Mouse (Mus musculus): ENCODE data around the gene Zfhx3.

Gene Zfhx3

DNA sequence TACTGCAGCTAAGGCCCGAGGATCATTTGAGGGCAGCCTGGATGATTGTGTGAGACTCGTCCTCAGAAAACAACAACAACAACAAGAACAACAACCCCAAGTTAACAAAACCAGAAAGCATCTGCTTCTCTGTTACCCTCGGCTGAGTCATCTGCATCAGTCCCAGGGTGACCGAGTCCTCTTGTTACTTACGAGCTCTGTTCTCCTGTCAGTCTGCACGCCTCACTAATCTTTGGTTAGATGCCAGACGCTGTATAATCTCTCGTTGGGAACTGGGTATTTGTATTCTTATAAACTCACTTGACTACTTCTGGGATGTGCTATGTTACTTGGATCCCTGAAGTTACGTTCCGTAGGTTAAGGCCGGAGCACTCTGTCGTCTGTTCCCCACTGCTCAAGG lies 1023.6 kb downstream of the Zfhx3 start:
- DNase-seq (ENCODE audit: low read depth in 2 of 2, low spot score in 2 of 2) = no peak

GRCm38 (mm10) chr8:108973639-108974325 lies 1031.3 kb downstream of the Zfhx3 start:
- no peak for DNase-seq (ENCODE audit: low read depth in 2 of 2, low spot score in 2 of 2)

- no peak for DNase-seq (ENCODE audit: low read depth in 2 of 2, low spot score in 2 of 2)
Observed at GRCm38 (mm10) chr8:108977693-108978361, 1035.4 kb downstream of the Zfhx3 start.

DNA sequence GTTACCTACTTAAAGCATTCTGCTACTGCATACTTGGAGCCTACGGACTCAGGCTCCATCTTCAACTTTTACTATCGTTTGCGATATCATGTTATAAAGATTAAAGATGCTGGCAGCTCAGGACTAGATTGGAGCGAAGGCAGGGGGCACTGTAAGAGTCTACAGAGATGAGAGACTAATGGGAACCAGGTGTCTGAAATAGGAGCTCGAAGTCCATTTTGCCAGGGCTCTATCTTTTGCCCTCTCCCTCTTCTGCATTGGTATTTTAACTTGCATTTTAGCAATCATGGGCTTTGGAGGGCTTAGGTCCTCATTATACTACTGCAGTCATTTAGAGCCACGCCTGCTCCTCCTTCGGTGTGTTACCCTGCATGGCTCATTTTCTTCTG lies 1035.9 kb downstream of the Zfhx3 start:
- DNase-seq (ENCODE audit: low read depth in 2 of 2, low spot score in 2 of 2) = no peak

GRCm38 (mm10) chr8:108984904-108985303 lies 1042.5 kb downstream of the Zfhx3 start:
- no peak for DNase-seq (ENCODE audit: low read depth in 2 of 2, low spot score in 2 of 2)

DNA sequence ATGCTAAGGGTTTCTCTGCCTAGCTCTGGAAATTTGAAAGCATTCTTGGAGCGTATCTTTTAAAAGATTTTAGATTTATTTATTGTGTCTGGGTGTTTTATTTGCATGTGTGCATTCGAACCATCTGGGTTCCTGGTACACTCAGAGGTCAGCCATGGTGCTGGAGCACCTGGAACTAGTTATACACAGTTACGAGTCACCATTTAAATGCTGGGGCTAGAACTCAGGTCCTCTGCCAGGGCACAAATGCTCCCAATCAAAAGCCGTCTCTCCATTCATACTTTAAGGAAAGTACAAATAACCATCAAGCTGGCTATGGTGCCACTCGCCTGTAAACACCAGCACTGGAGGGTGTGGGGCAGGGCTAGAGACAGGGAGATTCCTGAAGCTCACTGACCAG lies 1047.4 kb downstream of the Zfhx3 start:
- no peak for DNase-seq (ENCODE audit: low read depth in 2 of 2, low spot score in 2 of 2)

DNA sequence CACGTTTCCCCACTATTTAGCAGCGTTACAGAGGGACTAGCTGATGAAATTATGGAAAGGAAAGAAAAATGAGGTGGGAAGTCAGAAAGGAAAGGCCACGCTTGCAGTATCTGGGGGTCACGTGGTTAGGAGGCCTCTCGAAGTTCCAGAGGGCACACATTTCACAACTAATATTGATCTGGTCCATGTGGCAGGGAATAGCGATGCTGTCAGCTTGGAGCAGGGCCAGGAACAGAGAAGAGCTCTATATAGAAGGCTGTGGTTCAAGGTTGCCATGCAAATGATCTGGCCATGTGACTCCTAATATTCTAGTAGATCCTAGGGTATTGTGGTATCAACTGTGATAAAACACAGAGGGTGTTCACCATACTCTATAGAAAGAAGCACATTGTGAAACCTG lies 1048.1 kb downstream of the Zfhx3 start:
- no peak for DNase-seq (ENCODE audit: low read depth in 2 of 2, low spot score in 2 of 2)

DNA sequence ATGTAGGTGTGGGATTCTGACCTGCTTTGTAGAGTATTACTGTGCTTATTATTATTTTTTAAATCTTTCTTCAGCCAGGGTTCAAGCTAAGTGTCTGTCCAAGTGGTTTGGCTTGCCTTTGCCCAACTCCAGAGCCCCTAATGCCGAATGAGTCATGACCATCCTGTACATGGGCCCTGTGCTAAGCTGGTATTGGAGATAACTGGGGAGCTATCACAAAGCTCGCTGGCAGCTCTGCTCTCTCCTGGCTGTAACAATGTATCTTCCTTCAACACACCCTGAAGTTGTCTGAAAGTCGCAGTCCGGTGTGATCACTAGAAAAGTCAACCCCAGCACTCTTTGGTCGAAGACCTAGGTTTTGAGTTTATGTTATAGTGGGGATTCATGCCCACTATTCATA lies 1049.0 kb downstream of the Zfhx3 start:
- no peak for DNase-seq (ENCODE audit: low read depth in 2 of 2, low spot score in 2 of 2)

DNA sequence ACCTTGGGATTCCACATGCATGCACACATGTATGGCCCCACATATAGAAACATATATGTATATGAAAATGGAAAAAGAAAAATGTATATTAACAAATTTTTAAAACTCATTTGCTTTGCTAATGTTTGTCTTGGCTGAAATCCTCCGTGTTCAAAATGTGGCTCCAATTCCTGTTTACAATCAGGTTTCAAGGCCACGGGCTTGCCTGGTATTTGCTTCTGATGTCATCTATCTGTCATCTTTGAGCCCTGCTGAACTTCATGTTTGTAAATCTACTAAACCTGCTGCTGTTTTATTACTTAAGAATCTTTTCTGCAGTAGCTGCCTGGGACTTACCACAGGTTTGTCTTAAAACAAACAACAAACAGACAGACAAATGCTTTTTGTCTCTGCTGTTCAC lies 1051.3 kb downstream of the Zfhx3 start:
- DNase-seq (ENCODE audit: low read depth in 2 of 2, low spot score in 2 of 2) = no peak

GRCm38 (mm10) chr8:108994187-108994586 lies 1051.7 kb downstream of the Zfhx3 start:
- no peak for DNase-seq (ENCODE audit: low read depth in 2 of 2, low spot score in 2 of 2)

DNA sequence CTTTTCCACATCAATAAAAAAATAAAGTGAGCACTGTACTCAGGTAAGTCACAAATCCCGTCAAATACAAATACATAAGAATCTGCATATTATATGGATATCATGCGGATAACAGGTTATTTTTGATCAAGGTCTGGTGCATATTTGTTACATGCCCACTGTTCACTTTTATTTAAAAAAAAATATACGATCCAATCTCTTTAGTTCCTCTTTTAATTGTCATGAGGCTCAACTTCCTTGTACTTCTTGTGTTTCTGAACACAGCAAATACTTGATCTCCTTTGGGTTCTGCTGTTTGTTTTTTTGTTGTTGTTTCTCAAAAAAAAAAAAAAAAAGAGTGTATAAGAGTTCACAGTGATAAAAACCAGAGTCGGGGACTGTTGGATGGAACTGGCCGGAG lies 1052.4 kb downstream of the Zfhx3 start:
- no peak for DNase-seq (ENCODE audit: low read depth in 2 of 2, low spot score in 2 of 2)

GRCm38 (mm10) chr8:108997334-108997733 lies 1054.9 kb downstream of the Zfhx3 start:
- DNase-seq (ENCODE audit: low read depth in 2 of 2, low spot score in 2 of 2) = no peak

GRCm38 (mm10) chr8:108999297-109000249 lies 1057.1 kb downstream of the Zfhx3 start:
- no peak for DNase-seq (ENCODE audit: low read depth in 2 of 2, low spot score in 2 of 2)

- DNase-seq (ENCODE audit: low read depth in 2 of 2, low spot score in 2 of 2) = no peak
Observed at GRCm38 (mm10) chr8:109001031-109001430, 1058.6 kb downstream of the Zfhx3 start.

- DNase-seq (ENCODE audit: low read depth in 2 of 2, low spot score in 2 of 2) = no peak
Observed at GRCm38 (mm10) chr8:109001923-109002322, 1059.5 kb downstream of the Zfhx3 start.

GRCm38 (mm10) chr8:109006986-109007385 lies 1064.5 kb downstream of the Zfhx3 start:
- DNase-seq (ENCODE audit: low read depth in 2 of 2, low spot score in 2 of 2) = no peak
